Mouse (Mus musculus) brain, embryonic 14.5 days (tissue): Measurements from ENCODE around the gene Stk11.

ENCODE experiments used
- CTCF ChIP-seq: fragments of 200-500 bp; IDR thresholded peaks from 2 replicates; pipeline ENCODE4 v1.5.1; 2012; ENCODE audit warnings: inconsistent platforms, mild to moderate bottlenecking, moderate library complexity, borderline replicate concordance; ENCODE audit not compliant: insufficient read depth, insufficient read length; ENCODE audit errors: extremely low read depth
- POLR2A ChIP-seq: fragments of 200-500 bp; IDR thresholded peaks from 2 replicates; pipeline ENCODE4 v1.6.1; 2012; ENCODE audit warnings: mild to moderate bottlenecking, inconsistent platforms, borderline replicate concordance; ENCODE audit not compliant: poor library complexity, insufficient read depth, insufficient read length, severe bottlenecking; ENCODE audit errors: extremely low read depth

GRCm38 (mm10) chr10:80161522-80162242 is 46.1 kb downstream of the Stk11 start:
- no peak for TF ChIP-seq CTCF
- no peak for TF ChIP-seq POLR2A
